Mouse (Mus musculus): ENCODE data around the gene Edem2. TPM values are rescaled to one million over a fixed set of nuclear protein-coding genes. Genes with fewer than 3 reads are reported as not detected.

Edem2 gene
- total RNA-seq, 2 experiments from 2014 or later = 16.6 to 17.8 TPM

- intact Hi-C loops (cut with DNase I) = loop anchor here (5.0 kb wide), 1 partner anchor 100 kb away; no protein-coding TSS in a partner anchor
- no peak for DNase-seq (ENCODE audit: low spot score in 2 of 2)
Measured at GRCm38 (mm10) chr2:155662390-155662789, 66.9 kb downstream of the Edem2 start.

- DNase-seq (ENCODE audit: low spot score in 2 of 2) = no peak
- intact Hi-C loops (cut with DNase I) = no loop called here
Measured at GRCm38 (mm10) chr2:155655759-155656372, 73.4 kb downstream of the Edem2 start.

- intact Hi-C loops (cut with DNase I) = no loop called here
- DNase-seq (ENCODE audit: low spot score in 2 of 2) = no peak
Measured at GRCm38 (mm10) chr2:155652618-155653017, 76.7 kb downstream of the Edem2 start.

Other genes starting within 250 kb of the Edem2 start
- gene Acss2, start 211.5 kb downstream of the Edem2 start, total RNA-seq (2021) = 10 to 100 TPM; 46.6 to 52.7 TPM
- gene Ggt7, start 211.2 kb downstream of the Edem2 start, total RNA-seq (2021) = 100 to 1,000 TPM; 112 to 120 TPM
- 10 to 100 TPM; 15.8 to 18.3 TPM for gene Gss, start 136.7 kb downstream of the Edem2 start, total RNA-seq (2021)
- 1 to 10 TPM; 4.5 to 5.6 TPM for gene Myh7b, start 118.3 kb downstream of the Edem2 start, total RNA-seq (2021)
- 100 to 1,000 TPM; 140 TPM for gene Trpc4ap, start 37.1 kb downstream of the Edem2 start, total RNA-seq (2021)
- not detected for gene Gm17581, start 6.4 kb upstream of the Edem2 start, total RNA-seq (2021)
- 1 to 10 TPM; 1.8 to 1.9 TPM for gene Procr, start 21.6 kb upstream of the Edem2 start, total RNA-seq (2021)
- 10 to 100 TPM; 45.8 to 50.0 TPM for gene Mmp24, start 45.9 kb upstream of the Edem2 start, total RNA-seq (2021)
- gene BC029722, start 90.0 kb upstream of the Edem2 start, total RNA-seq (2021) = 10 to 100 TPM; 45.7 to 50.3 TPM
- 10 to 100 TPM; 65.3 to 67.6 TPM for gene Eif6, start 97.5 kb upstream of the Edem2 start, total RNA-seq (2021)
- not detected for gene Fam83c, start 105.4 kb upstream of the Edem2 start, total RNA-seq (2021)
- gene Uqcc1, start 200.8 kb upstream of the Edem2 start, total RNA-seq (2021) = 10 to 100 TPM; 45.8 to 50.2 TPM
- not detected for gene Gm15557, start 211.3 kb upstream of the Edem2 start, total RNA-seq (2021)
- gene Gdf5, start 215.9 kb upstream of the Edem2 start, total RNA-seq (2021) = under 1 TPM; 0.29 to 0.55 TPM
- gene Cep250, start 227.0 kb upstream of the Edem2 start, total RNA-seq (2021) = 10 to 100 TPM; 15.1 to 16.3 TPM

Data from left cerebral cortex, postnatal 14 days (tissue).